Mouse (Mus musculus): ENCODE measurements at regions not wholly inside any gene's neighbourhood (a gene's known extent, or its start where the extent isn't known, plus 50 kb on each side); places are given as distances from the start of the nearest gene placed in this dataset.
A peak's percentile ranks its signal among the peaks of the same experiment; 100 is the strongest.

DNA sequence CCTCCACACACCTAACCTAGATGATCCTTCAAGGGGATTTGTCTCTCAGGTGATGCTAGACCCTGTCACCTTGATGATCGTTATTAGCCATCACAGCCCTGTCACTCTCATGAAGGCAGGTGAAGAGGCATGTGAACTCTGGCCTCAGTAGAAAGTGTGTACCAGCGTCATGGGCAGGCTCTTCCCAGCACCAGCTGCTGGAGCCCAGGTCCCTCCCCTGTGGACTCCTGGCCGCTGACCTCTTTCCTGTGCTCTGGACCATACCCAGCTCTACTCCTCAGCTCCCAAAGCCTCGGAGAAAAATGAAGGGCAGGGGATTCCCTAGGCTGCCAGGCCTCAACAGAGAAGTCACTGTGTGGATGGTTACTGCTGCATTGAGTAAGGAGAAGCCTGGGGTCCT is 253.3 kb upstream of the Sulf2 start:
- no peak for DNase-seq (ENCODE audit: low read depth, low spot score)

DNA sequence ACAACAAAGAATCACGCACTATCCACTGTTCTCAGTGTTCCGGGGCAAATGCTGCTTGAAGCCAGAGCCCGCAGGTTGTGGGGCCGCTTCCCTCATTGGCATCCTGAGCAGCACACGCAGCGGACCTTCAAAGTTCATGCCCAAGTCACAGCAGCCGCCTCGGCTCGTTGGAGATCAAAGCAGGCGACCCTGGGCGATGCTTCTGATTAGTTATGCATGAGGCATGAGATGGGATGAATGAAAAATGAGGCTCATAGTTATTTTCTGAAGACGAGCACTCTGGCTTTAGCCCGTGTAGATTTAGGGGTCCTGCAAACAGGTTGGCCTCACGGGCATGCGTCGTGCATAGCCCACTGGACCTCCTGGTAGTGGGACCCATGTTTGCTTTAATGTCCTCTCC is 252.5 kb upstream of the Sulf2 start:
- DNase-seq (ENCODE audit: low read depth, low spot score) = no peak

DNA sequence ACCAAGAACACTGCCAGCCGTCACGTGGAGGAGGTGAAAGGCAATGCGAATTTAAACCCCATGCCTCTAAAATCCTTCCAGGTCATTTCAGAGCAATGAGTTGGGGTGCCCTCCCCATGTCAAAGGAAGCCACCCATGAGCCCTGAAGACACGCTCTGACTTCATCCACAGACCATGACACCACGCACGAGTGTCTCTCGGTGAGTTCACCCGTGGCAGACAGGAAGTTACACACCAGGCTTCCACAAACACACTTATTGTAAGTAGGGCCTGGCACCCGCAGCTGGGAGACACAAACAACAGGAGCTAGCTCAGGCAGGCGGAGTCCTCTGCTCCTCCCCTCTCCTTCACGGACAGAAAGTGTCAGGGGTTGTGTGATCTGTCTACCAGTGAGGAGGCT is 251.4 kb upstream of the Sulf2 start:
- DNase-seq (ENCODE audit: low read depth, low spot score) = no peak

DNA sequence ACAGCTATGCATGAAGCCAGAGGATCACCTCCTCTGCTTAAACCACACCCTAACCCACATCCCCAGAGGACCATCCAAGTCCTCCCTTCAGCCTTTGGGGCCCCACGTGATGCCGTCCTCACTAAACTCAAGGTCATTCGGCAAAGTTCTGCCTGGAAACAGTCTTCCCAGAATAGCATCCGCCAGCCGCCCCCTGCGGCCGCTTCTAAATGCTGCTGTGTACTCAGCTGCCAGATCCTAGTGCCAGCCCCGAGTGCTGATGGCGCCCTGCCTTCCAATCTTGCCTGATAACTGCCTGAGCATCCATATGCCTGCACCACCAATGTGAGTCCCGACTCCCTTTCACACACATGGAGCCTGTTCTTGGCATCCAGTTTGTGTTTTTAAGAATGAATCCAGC is 247.9 kb upstream of the Sulf2 start:
- DNase-seq (ENCODE audit: low read depth, low spot score) = no peak

DNA sequence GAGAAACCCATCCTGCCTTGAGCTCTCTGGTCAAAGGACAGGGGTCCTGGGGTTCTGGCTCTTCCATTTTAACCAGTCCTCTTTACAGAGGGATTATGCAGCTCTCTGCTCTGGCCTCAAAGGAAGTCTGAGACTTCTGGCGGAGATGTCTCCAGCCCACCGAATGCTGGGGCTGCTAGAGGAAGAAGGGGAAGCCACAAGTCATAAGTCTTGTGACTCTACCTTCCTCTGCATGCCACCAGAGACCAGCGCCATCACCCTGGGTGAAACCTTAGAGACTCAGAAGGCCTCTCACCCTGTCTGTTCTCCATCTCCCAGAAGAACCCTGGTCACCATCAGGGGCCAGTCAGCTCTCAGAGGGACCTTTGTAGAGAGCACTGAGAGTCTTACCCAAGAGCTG is 246.4 kb upstream of the Sulf2 start:
- no peak for DNase-seq (ENCODE audit: low read depth, low spot score)

DNA sequence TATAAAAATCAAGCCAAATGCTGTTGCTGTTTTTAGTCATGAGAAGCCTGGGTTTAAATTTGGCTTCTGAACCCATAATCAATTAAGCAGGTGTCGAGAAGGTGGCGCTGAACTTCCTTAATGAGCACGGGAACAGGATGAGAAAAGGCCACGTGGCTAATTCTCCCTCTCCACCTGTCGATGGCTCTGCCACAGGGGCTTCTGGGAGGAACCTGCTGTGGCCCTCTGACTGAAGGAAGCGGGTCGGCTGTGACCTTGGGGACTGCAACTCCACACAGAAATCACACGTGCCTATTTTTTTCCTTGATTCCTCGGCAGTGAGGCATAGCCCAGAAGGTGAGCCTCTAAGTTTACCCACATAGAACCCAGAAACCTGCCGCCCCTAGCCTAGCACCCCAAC is 244.8 kb upstream of the Sulf2 start:
- no peak for DNase-seq (ENCODE audit: low read depth, low spot score)

DNA sequence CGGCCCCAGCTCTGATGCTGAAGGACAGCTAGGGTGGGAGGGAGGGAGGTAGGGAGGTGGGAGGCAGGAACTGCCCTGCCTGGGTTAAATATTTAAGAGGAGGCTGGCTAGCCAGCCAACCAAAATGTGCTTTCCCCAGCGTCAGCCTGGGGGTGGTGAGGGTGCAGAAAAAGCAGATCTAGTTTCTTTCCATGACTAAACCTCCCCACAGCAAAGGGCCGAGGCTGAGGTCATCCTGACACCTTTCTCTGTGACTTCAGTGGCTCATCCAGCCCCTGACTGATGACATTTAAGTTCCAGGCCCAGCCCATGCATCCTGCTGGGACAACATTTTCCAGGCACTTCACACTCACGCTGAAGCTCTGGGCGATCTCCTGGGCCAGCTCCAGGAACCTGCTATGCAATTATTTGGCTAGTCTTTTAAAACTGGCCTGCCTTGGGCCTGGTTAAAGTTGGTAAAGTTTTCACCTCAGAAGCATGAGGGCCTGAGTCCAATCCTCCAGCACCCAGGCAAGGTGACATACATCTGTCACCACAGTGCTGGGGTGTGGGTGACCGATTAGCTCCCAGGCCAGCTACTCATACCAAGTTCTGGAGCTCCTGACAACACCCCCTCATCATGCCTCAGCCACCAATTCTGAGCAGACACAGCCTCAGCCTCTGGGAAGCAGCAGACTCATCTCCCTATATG is 243.8 kb upstream of the Sulf2 start:
- DNase-seq (ENCODE audit: low read depth, low spot score) = no peak

DNA sequence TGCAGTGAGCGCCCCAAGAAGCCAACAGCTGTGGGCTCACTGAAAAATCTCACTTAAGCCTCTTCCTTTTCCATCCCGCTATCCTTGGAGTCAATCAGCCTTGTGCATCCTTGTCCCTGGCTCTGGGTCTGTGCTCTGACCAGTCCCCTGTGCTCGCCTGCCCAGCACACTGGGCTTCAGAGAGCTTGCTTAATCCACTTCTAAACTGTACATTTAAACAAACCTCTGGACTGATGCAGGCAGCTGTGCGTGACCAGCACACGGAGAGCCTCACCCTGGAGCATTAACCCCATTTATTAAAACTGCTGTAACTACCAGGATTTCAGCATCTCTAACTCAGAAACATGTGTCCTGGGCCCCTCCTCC is 243.3 kb upstream of the Sulf2 start:
- DNase-seq (ENCODE audit: low read depth, low spot score) = no peak

DNA sequence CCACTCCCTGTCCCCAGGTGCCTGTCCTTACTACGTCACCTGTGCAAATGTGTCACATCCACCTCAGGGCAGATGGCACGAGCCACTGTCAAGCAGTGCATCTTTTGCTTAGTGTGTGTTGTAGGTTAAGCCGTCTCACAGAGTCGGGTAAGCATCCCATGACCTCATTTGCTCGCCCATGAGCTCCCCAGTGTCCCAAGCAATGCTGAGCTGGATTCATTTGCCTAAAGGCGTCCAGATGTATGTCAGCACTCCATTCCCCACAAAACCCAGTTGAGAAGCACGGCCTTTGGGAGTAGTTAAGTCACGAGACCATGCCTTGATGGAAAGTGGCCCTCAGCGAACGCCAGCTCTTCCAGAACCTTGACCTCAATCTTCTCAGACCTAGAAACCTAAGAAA is 242.7 kb upstream of the Sulf2 start:
- no peak for DNase-seq (ENCODE audit: low read depth, low spot score)

DNA sequence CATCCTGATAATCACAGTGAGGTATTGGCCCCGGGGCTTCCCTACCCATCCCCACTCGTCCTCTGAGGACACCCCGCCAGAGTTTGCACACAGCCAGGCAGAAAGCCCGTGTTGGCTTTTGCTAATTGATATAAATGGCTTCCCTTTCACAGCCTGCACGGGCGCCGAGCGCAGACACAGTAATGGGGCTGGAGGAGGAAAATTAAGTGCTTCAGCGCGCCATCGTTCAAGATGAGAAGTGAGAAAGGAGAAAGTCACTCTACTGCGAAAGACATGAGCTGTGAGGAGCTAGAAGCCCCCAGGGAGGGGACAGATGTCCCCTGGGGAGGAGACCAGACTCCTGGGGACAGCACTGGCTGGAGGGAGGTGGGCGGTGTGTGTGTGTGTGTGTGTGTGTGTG is 239.2 kb upstream of the Sulf2 start:
- DNase-seq (ENCODE audit: low read depth, low spot score) = no peak

DNA sequence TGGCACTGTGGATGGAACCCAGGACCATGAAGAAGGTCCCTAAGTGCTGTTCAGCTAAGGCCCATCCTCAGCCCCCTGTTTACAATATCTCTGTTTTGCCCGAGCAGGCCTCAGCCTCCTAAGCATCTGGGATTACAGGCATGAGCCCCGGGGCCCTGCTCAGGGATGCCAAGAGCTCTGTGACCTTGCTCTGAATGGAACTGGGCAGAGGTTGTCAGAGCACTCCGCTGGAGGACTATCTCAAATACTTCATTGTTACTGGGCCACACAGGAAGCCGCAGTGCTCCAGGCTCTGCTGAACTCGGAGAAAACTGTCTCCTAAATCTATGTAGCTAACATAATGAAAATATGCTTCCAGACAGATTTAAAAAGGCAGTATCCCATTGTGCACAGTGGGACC is 235.7 kb upstream of the Sulf2 start:
- no peak for DNase-seq (ENCODE audit: low read depth, low spot score)

DNA sequence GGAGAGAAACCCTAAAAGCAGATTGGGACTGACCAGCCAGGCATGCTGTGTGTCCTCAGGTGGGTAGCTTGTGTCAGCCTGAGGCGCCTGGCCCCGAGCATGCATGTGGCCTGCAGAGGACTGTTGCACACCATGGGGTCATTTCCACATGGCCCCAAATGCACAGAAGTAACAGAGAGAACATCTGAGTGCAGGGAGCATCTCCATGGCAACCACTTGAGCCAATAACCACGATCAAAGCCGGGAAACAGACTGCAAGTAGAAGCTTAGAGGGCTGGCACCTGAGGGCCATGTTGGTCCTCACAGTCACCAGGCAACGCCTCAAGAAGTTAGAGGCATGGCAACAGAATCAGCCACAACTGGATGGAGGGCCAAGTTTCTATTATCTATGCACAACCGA is 232.6 kb upstream of the Sulf2 start:
- DNase-seq (ENCODE audit: low read depth, low spot score) = no peak

DNA sequence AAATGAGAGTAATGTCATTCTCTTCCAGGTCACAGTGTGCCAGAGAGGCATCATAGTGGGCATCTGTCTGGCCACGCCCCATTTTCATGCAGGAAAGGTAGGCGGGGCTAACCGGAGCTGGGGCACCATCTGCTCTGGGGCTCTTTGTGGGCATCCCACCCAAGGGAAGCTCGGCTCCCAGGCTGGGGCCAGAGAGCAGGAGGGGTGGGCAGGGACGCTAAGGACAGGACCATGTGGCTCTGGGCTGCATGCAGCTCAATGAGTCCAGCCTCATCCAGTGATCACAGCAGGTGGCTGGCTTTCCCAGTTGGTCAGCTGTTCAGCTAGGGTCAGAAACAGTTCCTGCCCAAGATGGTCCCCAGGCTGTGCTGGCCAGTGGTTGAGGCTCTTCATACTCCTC is 231.4 kb upstream of the Sulf2 start:
- no peak for DNase-seq (ENCODE audit: low read depth, low spot score)

DNA sequence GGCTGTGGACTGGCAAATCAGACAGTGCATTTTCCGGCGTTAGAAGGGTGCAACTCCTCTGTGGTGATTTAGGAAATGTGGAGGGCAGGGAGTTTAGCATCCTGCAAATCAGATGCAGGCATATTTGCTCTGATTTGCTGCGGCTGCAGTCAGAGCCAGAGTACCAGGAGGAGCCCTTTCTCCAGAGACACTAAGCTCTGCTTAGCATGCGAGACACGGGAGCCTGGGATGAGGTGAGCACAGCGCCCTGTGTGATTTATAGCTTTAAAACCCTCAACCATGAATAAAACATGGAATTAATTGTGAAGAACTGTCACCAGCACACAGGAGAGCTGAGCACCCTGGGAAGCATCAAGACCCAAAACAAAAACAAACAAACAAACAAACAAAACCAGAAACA is 229.1 kb upstream of the Sulf2 start:
- DNase-seq (ENCODE audit: low read depth, low spot score) = no peak

DNA sequence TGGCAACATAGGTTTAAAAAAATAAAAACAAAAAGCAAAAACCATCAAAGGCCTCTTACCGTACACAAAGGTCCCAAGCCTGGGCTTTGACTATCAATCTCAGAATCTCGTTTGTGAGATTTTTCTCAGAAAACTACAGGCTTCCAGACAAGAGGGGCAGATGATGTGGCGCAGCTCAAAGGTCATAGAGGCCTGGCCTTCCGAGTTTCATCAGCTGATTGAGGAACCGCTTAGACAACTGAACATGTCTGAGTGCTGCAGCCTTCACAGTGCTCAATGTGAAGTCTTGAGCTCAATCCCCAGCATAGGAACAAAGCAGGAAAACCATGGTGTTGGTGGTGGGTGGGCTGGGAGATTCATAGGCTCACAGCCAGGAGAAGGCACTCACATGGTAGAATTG is 227.9 kb upstream of the Sulf2 start:
- no peak for DNase-seq (ENCODE audit: low read depth, low spot score)

DNA sequence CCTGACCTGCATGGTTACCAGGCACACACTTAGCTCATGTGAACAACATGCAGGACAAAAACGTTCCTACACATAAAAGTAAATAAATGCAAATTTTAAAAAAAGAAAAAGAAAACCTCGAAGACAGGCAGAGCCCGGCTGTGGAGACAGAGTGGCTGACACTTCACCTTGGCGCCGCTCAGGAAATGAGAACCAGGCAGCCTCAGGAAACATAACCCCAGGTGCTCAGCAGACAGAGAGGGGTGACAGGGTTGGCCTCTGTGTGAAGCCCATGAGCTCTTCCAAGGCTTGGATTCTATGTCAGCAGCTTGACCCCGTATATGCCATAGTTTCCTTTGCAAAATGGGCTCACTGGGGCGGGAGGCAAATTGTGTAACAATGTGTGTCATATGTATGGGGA is 226.7 kb upstream of the Sulf2 start:
- no peak for DNase-seq (ENCODE audit: low read depth, low spot score)

DNA sequence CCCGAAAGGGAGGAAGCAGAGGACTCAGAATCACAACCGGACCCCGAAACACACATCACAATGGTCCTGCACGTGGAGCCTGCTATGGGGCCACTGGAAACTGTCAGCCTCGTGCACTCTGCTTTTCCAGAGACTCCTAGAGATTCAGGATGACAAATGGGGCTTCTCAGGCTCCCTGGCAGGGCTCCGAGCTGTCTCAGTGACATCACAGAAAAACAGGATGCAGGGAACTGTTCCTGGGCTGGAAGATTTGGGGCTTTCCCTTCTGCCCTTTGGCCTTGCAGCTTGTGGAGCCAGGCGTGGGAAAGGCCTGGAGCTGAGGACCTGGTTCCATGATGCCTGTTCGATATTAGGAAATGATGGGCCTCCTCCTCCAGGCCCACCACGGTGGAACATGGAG is 225.4 kb upstream of the Sulf2 start:
- DNase-seq (ENCODE audit: low read depth, low spot score) = no peak

DNA sequence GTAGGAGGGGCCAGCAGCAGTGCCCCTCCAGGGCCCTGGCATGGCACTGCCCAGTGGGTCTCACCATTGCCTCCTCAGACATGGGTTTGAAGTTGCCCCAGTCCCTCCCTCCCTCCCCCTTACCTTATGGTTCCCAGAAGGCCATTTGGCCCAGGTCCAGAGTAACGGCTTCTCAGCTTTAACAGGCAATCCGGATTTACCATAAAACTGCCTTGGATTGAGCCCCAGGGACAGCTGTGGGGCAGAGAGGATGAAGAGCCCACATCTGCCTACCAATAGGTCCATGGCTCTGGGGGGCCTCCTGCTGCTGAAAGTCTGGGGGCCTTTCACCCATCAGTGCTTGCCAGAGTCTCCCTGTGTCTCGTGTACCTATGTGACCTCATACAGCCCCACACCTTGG is 222.9 kb upstream of the Sulf2 start:
- DNase-seq (ENCODE audit: low read depth, low spot score) = no peak

DNA sequence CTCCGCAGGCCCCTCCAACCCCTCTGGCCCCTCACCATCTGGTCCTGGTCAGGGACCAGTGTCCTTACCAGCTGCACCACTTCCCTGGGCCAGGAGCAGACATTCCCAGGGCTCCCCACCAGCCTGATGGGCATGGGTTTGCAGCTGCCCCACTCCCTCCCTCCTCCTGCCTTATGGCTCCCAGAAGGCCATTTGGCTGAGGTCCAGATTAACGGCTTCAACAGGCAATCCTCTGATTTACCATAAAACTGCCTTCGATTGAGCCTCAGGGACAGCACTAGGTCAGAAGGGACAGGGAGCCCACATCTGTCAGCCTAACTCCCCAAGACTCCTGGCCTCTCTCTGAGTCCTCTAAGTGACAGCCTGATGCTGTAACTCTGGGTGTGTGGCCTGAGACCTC is 221.9 kb upstream of the Sulf2 start:
- DNase-seq (ENCODE audit: low read depth, low spot score) = no peak

DNA sequence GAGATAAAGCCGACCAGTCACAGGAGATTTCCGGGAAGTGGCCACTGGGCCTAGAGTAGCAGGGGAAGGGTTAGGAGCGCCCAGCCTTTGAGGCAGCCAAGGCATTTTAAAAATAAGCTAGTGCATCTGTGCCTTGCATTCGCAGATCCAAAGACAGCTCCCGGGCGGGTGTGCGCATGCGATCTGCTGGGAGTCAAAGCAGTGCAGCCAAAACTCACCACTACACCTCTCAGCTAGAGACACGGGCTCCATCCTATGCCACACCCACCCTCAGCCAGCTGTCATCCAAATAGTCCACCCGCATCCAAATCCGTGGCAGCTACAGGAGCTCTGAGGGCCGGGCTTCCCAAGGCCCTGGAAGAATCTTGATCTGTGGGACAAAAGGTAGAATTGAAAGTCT is 220.2 kb upstream of the Sulf2 start:
- DNase-seq (ENCODE audit: low read depth, low spot score) = no peak

DNA sequence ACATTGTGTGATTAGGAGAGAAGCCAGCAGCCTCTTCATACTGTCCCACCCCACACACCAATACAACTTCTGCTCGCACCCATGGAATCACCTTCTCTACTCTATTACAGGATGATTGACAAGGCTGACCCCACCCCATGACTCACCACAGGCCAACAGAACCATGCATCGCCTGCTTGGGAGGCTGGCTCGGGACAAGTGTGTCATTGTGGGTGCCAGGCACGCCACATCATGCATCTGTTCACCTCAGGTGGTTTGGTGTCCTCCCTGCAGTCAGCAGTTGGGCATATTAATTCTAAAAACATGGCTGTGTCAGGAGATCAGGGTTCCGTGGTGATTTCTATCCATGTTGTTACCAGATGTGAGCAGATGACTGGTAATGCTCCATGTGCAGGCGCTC is 215.3 kb upstream of the Sulf2 start:
- DNase-seq (ENCODE audit: low read depth, low spot score) = no peak

DNA sequence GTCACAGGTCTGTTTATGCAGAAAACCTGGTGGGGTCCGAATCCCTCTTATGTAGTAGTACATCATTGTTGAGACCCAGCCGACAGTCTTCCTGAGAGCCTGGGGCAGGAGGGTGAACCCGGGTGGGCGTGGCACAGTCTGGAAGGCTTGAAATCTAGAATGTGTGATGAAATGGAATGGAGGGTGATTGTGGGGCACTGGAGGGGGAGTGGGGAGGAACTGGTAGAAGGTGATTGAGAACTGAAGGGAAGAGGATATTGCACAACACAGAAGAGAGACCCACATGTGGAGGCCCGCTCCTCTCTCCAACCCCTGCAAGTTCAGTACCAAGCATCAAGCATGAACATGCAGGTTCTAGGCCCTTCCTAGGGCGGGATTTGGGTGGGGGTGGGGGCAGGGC is 206.2 kb upstream of the Sulf2 start:
- no peak for DNase-seq (ENCODE audit: low read depth, low spot score)

DNA sequence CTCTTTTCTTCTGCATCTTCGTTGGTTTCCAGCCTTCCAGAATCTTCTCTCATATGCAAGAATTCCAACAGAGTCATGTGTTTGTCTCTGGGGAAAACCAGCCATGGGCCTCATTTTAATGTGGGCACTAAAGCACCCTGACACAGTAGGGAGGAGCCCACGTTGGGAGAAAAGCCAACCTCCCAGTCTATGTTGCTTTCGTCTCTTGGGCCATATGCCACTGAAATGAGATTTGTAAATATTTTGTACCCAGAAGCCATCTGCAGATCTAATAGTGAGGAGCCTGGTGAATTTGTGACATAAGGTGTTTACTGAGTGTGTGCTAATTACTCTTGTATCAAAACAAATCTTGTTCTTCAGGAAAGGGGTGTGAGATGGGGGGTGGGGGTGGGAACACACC is 205.3 kb upstream of the Sulf2 start:
- DNase-seq (ENCODE audit: low read depth, low spot score) = no peak

DNA sequence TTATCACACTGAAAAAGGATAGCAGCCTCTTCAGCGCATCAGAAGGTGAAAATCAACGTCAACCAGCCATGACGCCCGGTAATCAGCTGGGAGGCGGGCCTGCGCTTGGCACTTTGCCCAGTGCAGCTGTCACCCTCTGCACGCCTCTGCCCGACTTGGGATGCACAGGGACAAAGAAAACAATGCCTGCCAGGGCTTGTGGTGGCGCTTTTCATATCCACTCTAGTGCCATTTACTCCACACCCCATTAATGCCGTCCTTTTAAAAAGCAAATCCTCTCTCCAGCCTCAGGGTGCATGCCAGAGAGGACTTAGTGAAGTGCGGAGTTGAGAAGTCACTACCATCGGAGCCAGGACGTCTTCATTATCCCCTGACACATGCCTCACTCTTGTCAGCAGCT is 204.5 kb upstream of the Sulf2 start:
- DNase-seq (ENCODE audit: low read depth, low spot score) = peak; percentile 27

DNA sequence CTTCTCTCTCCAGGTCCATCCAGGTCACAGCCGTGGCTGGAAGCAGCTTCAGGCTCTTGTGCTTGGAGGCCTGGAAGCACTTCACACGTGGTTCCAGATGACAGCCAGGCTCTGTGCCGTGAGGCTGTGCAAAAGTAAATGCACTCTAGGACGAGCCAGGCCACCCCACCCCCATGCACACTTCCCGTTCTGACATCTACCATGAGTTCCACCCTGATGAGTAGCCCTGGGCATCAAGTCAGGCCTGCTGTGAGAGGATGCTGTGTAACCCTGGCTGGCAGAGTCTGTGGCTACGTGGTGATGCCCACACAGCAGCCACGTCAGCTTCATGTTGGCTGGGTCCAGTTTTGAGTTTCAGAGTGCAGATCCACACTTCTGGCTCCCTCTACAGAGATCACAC is 202.4 kb upstream of the Sulf2 start:
- no peak for DNase-seq (ENCODE audit: low read depth, low spot score)
